Mouse (Mus musculus) lung, adult 2 months (tissue): ENCODE results near the gene Abca14.

ENCODE experiments used
- CTCF ChIP-seq: fragments of 200-500 bp; IDR thresholded peaks from 2 replicates; pipeline ENCODE4 v1.5.1; 2011; ENCODE audit warnings: mild to moderate bottlenecking, low read length, control low read depth; ENCODE audit not compliant: insufficient read depth
- POLR2A ChIP-seq: fragments of 200-500 bp; IDR thresholded peaks from 2 replicates; pipeline ENCODE4 v1.6.1; 2011; ENCODE audit warnings: low read depth, mild to moderate bottlenecking, control low read depth, low read length, borderline replicate concordance; ENCODE audit errors: extremely low read depth

DNA sequence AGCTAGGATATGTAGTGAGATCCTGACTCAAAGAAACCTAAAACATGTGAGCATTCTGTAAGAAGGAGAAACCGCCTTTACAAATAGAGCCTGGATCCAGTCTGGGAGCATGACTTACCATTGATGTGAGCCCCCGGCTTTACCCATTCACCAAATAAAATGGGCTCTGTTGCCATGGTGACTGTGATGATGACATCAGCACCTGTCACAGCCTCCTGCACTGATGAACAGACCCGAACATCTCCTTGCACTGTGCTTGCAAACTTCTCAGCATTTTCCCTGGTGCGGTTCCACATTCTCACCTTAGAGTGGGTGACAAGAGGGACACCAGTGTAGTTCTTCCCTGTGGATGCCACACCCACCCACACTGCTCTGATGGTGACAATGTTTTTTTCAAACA lies 8.6 kb upstream of the Abca14 start:
- TF ChIP-seq CTCF (no peak), POLR2A (no peak)
